Mouse (Mus musculus) cerebellum, postnatal 4 days (tissue): ENCODE measurements around the gene Matk.

Experiments used
- DNase-seq, 2 experiments: peaks; one replicate each; pipeline ENCODE4 v3.0.0; 2022; ENCODE audit warnings: low spot score in 2 of 2, mixed read lengths in 1 of 2

Matk gene

DNA sequence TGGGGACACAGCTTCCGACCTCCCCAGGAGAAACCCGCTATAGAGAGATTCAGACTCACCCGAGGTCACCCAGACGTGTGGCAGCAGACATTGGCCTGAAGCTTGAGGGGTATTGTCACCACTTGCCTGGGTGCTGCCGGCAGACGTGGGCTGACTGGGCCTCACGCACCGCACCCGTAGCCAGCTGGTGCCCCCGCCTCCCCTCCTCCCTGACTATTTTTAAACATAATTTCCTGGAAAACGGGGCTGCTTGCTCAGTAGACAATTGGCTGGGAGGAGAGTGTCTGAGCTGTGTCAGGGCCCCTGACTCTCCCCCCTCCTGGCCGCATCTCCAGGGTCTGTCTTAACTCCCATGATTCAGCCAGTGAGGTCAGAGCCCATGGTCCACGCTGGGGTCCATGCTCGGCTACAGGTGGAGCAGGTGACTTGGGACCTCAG, 50.1 kb downstream of the Matk start:
- no peak for DNase-seq

DNA sequence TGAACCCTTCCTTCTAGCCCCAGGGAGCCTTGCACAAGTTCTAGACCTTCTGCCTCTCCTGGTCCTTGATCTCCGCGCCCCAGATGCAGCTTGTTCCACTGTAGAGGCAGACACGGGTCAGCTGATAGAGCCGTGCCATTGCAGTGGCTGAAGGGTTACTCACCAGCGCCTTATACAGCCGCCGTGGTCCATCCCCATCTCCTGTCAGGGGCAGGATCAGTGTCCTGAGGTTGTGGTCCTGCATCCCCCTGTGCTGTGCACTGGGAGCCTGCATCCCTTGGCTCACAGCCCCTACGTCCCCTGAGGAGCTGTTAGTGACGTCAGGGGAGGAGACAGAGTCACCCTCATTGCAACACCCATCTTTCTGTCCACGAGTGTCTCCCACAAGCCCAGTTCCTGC, 50.5 kb downstream of the Matk start:
- DNase-seq = no peak

DNA sequence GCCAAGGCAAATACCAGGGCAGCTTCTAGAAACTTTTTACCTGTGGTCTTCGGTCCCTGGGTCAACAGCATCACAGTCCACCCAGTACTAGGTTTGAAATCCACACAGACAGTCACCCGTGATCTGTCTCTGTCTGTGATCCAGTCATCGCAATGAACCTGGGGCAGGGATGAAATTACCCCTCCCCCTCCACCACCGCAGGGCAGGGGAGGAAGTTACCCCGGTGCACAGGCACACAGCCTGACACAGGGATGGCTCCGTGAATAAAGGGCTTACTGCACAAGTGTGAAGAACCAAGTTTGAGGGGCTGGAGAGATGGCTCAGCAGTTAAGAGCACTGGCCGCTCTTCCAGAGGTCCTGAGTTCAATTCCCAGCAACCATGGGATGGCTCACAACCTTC, 51.0 kb downstream of the Matk start:
- no peak for DNase-seq

DNA sequence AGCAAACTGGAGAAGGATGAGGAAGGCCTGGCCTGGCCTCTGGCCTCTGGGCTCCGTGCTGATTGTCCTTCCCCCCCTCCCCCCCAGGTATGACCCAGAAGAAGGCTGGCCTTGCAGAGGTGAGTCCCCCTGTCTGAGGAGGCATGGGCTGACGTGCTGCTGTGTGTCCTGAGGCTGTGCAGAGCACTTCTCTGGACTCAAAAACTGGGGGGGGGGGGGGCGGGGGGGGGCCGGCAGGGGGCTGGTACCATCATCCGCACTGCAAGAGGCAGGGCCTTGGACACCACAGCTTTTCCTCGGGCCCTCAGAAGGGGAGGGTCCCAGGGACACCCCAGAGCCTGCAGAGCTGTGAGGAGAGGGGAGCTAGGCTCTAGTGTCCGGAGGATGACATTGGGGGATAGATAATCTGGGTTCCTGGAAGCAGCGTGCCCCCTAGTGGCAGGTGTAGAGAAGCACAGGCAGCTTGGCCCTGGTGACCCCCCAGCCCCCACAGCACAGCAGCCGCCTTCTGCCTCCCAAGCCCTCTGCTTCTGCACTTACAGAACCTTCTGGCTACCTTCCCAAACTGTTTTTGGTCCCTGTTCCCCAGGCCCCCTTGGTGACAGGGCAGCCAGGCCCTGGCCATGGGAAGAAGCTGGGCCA, 52.0 kb downstream of the Matk start:
- peak in 1 of 2 experiments; percentile 58 for DNase-seq

DNA sequence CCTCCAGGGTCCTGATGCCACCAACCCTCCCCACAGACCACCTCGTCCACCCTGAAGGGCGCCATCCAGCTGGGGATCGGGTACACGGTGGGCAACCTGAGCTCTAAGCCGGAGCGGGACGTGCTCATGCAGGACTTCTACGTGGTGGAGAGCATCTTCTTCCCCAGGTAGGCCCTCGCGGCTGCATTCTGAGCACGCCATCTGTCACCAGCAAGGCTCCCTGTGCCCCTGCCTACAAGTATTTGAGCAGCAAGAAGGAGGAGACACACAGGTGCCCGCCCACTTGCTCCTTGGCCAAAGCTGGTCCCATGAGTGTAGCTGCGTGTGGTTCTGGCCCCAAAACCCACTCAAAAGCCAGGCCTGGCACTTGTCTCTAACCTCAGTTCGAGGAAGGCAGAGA, 52.9 kb downstream of the Matk start:
- DNase-seq = no peak

DNA sequence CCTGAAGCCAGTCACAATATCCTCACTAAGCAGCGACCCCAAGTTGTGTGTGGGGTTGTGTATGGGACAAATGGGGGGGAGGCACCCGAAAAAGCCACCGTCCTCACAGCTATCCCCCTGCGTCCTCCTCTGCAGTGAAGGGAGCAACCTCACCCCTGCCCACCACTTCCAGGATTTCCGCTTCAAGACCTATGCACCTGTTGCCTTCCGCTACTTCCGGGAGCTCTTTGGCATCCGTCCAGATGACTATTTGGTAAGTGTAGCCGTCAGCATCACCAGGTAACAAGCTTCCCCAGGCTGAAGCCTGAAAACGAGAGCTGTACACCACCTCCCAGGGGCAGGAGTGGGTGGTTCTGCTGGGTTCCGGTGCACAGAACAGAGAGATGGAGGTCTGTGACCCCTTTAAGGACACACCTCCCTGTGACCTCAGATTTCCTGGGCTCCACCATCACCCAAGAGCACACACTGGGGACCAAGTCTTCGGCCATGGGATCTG, 53.5 kb downstream of the Matk start:
- no peak for DNase-seq

DNA sequence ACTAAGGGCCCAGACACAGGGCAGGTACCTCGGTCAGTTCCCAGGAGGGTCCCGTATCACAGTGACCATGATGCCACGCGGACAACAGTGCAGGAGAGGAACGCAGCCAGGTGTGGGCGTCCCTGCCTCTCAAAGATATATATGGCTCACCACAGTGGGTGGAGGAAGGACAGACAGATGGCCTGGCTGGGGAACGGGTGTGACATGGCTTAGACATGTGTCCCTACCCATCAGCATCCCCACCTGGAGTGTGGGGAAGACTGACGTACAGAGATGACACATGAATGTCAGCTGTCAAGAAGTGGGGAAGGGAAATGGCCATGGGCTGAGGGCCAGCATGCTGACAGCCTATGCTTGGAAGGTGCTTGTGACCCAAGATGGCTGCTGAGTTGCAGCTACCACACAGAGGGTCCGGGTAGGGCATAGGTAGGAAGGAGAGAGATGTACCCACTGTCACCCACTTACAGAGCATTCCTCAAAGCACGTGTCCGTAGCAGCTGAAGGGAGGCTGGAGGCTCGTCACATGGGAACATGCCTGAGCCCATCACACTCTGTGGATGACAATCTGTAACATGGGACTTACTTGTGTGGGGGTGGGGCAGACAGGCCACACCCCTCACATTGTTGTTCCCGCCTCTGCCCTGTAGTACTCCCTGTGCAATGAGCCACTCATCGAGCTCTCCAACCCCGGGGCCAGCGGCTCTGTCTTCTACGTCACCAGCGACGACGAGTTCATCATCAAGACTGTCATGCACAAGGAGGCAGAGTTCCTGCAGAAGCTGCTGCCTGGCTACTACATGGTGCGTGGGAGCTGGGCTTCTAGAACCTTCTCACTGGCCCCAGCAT, 54.3 kb downstream of the Matk start:
- DNase-seq = no peak

DNA sequence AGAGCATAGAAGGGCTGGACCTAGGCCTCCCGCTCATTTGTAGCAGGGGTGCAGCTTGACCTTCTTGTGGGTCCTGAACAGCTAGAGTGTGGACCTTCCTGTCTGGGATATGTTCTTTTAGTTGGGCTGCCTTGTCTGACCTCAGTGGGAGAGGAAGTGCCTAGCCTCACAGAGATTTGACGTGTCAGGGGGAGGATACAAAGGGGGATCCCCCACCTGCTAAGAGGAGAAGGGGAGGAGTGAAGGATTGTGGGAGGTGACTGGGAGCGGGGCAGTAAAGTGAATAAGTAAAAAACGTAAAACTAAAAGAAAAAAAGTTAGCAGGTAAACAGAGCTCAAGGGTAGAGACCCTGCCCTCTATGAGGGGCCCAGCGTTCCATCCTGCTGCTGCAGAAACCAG, 56.8 kb downstream of the Matk start:
- DNase-seq = no peak
